Mouse (Mus musculus): ENCODE results near the gene Cox7a1. TPM values are rescaled to one million over a fixed set of nuclear protein-coding genes. Genes with fewer than 3 reads are reported as not detected.

Cox7a1 gene
- polyA plus RNA-seq, 1 experiment from 2014 or later = 330 TPM

Other genes with a start within 250 kb of the Cox7a1 start
- gene Zfp74, start 230.1 kb upstream of the Cox7a1 start, polyA plus RNA-seq (2015; fragmentation: Nextera tagmentation; extraction: Ambion mirVana) = 7.2 TPM in 2 replicates
- 17.2 and 20.2 TPM in 2 replicates for gene Zfp568, start 200.2 kb upstream of the Cox7a1 start, polyA plus RNA-seq (2015; fragmentation: Nextera tagmentation; extraction: Ambion mirVana)
- 2.5 and 4.0 TPM in 2 replicates for gene Zfp14, start 132.8 kb upstream of the Cox7a1 start, polyA plus RNA-seq (2015; fragmentation: Nextera tagmentation; extraction: Ambion mirVana)
- gene Zfp82, start 111.2 kb upstream of the Cox7a1 start, polyA plus RNA-seq (2015; fragmentation: Nextera tagmentation; extraction: Ambion mirVana) = 4.2 and 4.6 TPM in 2 replicates
- gene Gm26920, start 93.7 kb upstream of the Cox7a1 start, polyA plus RNA-seq (2015; fragmentation: Nextera tagmentation; extraction: Ambion mirVana) = 0.29 TPM in 1 of 2 replicates, not detected in the other
- 4.7 and 6.0 TPM in 2 replicates for gene Zfp566, start 93.6 kb upstream of the Cox7a1 start, polyA plus RNA-seq (2015; fragmentation: Nextera tagmentation; extraction: Ambion mirVana)
- 70.2 and 76.4 TPM in 2 replicates for gene Zfp260, start 89.4 kb upstream of the Cox7a1 start, polyA plus RNA-seq (2015; fragmentation: Nextera tagmentation; extraction: Ambion mirVana)
- gene Zfp382, start 62.2 kb upstream of the Cox7a1 start, polyA plus RNA-seq (2015; fragmentation: Nextera tagmentation; extraction: Ambion mirVana) = 9.6 and 10.0 TPM in 2 replicates
- 8.6 and 9.5 TPM in 2 replicates for gene Zfp146, start 14.4 kb upstream of the Cox7a1 start, polyA plus RNA-seq (2015; fragmentation: Nextera tagmentation; extraction: Ambion mirVana)
- gene Capns1, start 14.7 kb downstream of the Cox7a1 start, polyA plus RNA-seq (2015; fragmentation: Nextera tagmentation; extraction: Ambion mirVana) = 76.8 and 81.8 TPM in 2 replicates
- gene Polr2i, start 47.8 kb downstream of the Cox7a1 start, polyA plus RNA-seq (2015; fragmentation: Nextera tagmentation; extraction: Ambion mirVana) = 113 and 123 TPM in 2 replicates
- gene Tbcb, start 48.1 kb downstream of the Cox7a1 start, polyA plus RNA-seq (2015; fragmentation: Nextera tagmentation; extraction: Ambion mirVana) = 145 and 170 TPM in 2 replicates
- not detected in 2 replicates for gene Ovol3, start 51.6 kb downstream of the Cox7a1 start, polyA plus RNA-seq (2015; fragmentation: Nextera tagmentation; extraction: Ambion mirVana)
- 0.37 and 0.39 TPM in 2 replicates for gene Thap8, start 96.0 kb downstream of the Cox7a1 start, polyA plus RNA-seq (2015; fragmentation: Nextera tagmentation; extraction: Ambion mirVana)
- 7.1 and 8.5 TPM in 2 replicates for gene Wdr62, start 96.3 kb downstream of the Cox7a1 start, polyA plus RNA-seq (2015; fragmentation: Nextera tagmentation; extraction: Ambion mirVana)
- gene Clip3, start 107.6 kb downstream of the Cox7a1 start, polyA plus RNA-seq (2015; fragmentation: Nextera tagmentation; extraction: Ambion mirVana) = 10.2 and 14.9 TPM in 2 replicates
- gene Alkbh6, start 124.6 kb downstream of the Cox7a1 start, polyA plus RNA-seq (2015; fragmentation: Nextera tagmentation; extraction: Ambion mirVana) = 60.5 and 66.1 TPM in 2 replicates
- gene Syne4, start 130.7 kb downstream of the Cox7a1 start, polyA plus RNA-seq (2015; fragmentation: Nextera tagmentation; extraction: Ambion mirVana) = 18.3 and 20.2 TPM in 2 replicates
- 2.5 and 3.3 TPM in 2 replicates for gene E130208F15Rik, start 137.6 kb downstream of the Cox7a1 start, polyA plus RNA-seq (2015; fragmentation: Nextera tagmentation; extraction: Ambion mirVana)
- 14.6 and 15.1 TPM in 2 replicates for gene Sdhaf1, start 139.8 kb downstream of the Cox7a1 start, polyA plus RNA-seq (2015; fragmentation: Nextera tagmentation; extraction: Ambion mirVana)
- 1.9 TPM in 2 replicates for gene Lrfn3, start 178.6 kb downstream of the Cox7a1 start, polyA plus RNA-seq (2015; fragmentation: Nextera tagmentation; extraction: Ambion mirVana)
- gene Tyrobp, start 229.6 kb downstream of the Cox7a1 start, polyA plus RNA-seq (2015; fragmentation: Nextera tagmentation; extraction: Ambion mirVana) = 27.8 and 28.7 TPM in 2 replicates
- gene Hcst, start 235.7 kb downstream of the Cox7a1 start, polyA plus RNA-seq (2015; fragmentation: Nextera tagmentation; extraction: Ambion mirVana) = 0.66 and 0.90 TPM in 2 replicates
- 1.2 and 1.4 TPM in 2 replicates for gene Nfkbid, start 237.6 kb downstream of the Cox7a1 start, polyA plus RNA-seq (2015; fragmentation: Nextera tagmentation; extraction: Ambion mirVana)